Mouse (Mus musculus): ENCODE results near the gene Zfp207. TPM values are rescaled to one million over a fixed set of nuclear protein-coding genes. Genes with fewer than 3 reads are reported as not detected.

The Zfp207 gene
- total RNA-seq, 2 experiments from 2014 or later, result 162 to 167 TPM

Other genes starting within 250 kb of the Zfp207 start
- gene Tefm, start 241.1 kb upstream of the Zfp207 start, total RNA-seq (2021), result 10 to 100 TPM; 11.3 to 12.7 TPM
- gene Adap2, start 229.2 kb upstream of the Zfp207 start, total RNA-seq (2021), result 10 to 100 TPM; 10.3 to 11.0 TPM
- gene Rnf135, start 199.4 kb upstream of the Zfp207 start, total RNA-seq (2021), result 1 to 10 TPM; 3.5 to 4.6 TPM
- 10 to 100 TPM; 61.6 to 64.6 TPM for gene Rhot1, start 174.3 kb upstream of the Zfp207 start, total RNA-seq (2021)
- gene Rhbdl3, start 82.4 kb upstream of the Zfp207 start, total RNA-seq (2021), result 10 to 100 TPM; 28.0 to 28.9 TPM
- 10 to 100 TPM; 44.4 to 49.1 TPM for gene 5730455P16Rik, start 5.2 kb upstream of the Zfp207 start, total RNA-seq (2021)
- gene Psmd11, start 45.3 kb downstream of the Zfp207 start, total RNA-seq (2021), result 100 to 1,000 TPM; 102 to 109 TPM
- gene Cdk5r1, start 93.7 kb downstream of the Zfp207 start, total RNA-seq (2021), result 100 to 1,000 TPM; 233 to 258 TPM